Mouse (Mus musculus) embryonic stem cell, embryonic (primary cell): ENCODE results near the gene Gmds.

Source experiments
- CTCF ChIA-PET, 4 experiments: fragments of 300-600 bp in 2 of 4; fragments of 350-600 bp in 2 of 4; sonication (Branson Sonifier 250); formaldehyde crosslinking; loops; one replicate each; lab custom pipeline; 2022; ENCODE audit warnings: inconsistent platforms in 2 of 4; lab: Charles Lee
- POLR2A ChIA-PET, 4 experiments: fragments of 300-600 bp in 2 of 4; fragments of 350-600 bp in 2 of 4; sonication (Branson Sonifier 250); formaldehyde crosslinking; loops; one replicate each; lab custom pipeline; 2022; ENCODE audit warnings: antibody characterized with exemption in 4 of 4, inconsistent platforms in 1 of 4; lab: Charles Lee

Gene Gmds

GRCm38 (mm10) chr13:32207172-32207908, 131.2 kb downstream of the Gmds start:
- CTCF ChIA-PET: no interaction called here
- POLR2A ChIA-PET: no interaction called here

- POLR2A ChIA-PET: no interaction called here
- CTCF ChIA-PET: interaction anchor here in 1 of 4 experiments (0.6 kb wide), 1 partner anchor 135 kb away, joined by 3 read pairs; no protein-coding TSS in a partner anchor
These were observed 158.6 kb downstream of the Gmds start for GRCm38 (mm10) chr13:32179906-32180305.

GRCm38 (mm10) chr13:32178682-32179081, 159.9 kb downstream of the Gmds start:
- ChIA-PET CTCF (interaction anchor here in 1 of 4 experiments (0.5 to 0.6 kb wide), 2 partner anchors 11 to 814 kb away, joined by 4 to 10 read pairs; no protein-coding TSS in a partner anchor), POLR2A (no interaction called here)

GRCm38 (mm10) chr13:32177852-32178453, 160.6 kb downstream of the Gmds start:
- ChIA-PET CTCF (no interaction called here), POLR2A (no interaction called here)

- CTCF ChIA-PET: no interaction called here
- POLR2A ChIA-PET: no interaction called here
These were observed 163.5 kb downstream of the Gmds start for GRCm38 (mm10) chr13:32175028-32175427.

GRCm38 (mm10) chr13:32169173-32169572, 169.4 kb downstream of the Gmds start:
- POLR2A ChIA-PET: no interaction called here
- CTCF ChIA-PET: no interaction called here

GRCm38 (mm10) chr13:32167806-32168205, 170.7 kb downstream of the Gmds start:
- ChIA-PET CTCF (interaction anchor here in 1 of 4 experiments (0.7 kb wide), 1 partner anchor 11 kb away, joined by 4 read pairs; no protein-coding TSS in a partner anchor), POLR2A (no interaction called here)

GRCm38 (mm10) chr13:32165581-32165980, 173.0 kb downstream of the Gmds start:
- POLR2A ChIA-PET: interaction anchor here in 1 of 4 experiments (0.6 kb wide), 1 partner anchor 343 kb away, joined by 3 read pairs; no protein-coding TSS in a partner anchor
- CTCF ChIA-PET: no interaction called here

- CTCF ChIA-PET: no interaction called here
- POLR2A ChIA-PET: no interaction called here
These were observed 177.0 kb downstream of the Gmds start for GRCm38 (mm10) chr13:32161567-32161966.

GRCm38 (mm10) chr13:32158240-32158639, 180.3 kb downstream of the Gmds start:
- ChIA-PET POLR2A (no interaction called here), CTCF (no interaction called here)

- ChIA-PET CTCF (no interaction called here), POLR2A (no interaction called here)
These were observed 192.6 kb downstream of the Gmds start for GRCm38 (mm10) chr13:32145916-32146315.

- CTCF ChIA-PET: no interaction called here
- POLR2A ChIA-PET: interaction anchor here in 1 of 4 experiments (0.7 kb wide), 1 partner anchor 338 kb away, joined by 3 read pairs; no protein-coding TSS in a partner anchor
These were observed 193.4 kb downstream of the Gmds start for GRCm38 (mm10) chr13:32145179-32145578.

- CTCF ChIA-PET: no interaction called here
- POLR2A ChIA-PET: no interaction called here
These were observed 194.9 kb downstream of the Gmds start for GRCm38 (mm10) chr13:32143651-32144050.

GRCm38 (mm10) chr13:32134663-32135273, 203.8 kb downstream of the Gmds start:
- CTCF ChIA-PET: no interaction called here
- POLR2A ChIA-PET: interaction anchor here in 1 of 4 experiments (0.6 kb wide), 1 partner anchor 545 kb away, joined by 4 read pairs; no protein-coding TSS in a partner anchor

GRCm38 (mm10) chr13:32129970-32130369, 208.6 kb downstream of the Gmds start:
- CTCF ChIA-PET: no interaction called here
- POLR2A ChIA-PET: no interaction called here

- ChIA-PET CTCF (no interaction called here), POLR2A (no interaction called here)
These were observed 220.2 kb downstream of the Gmds start for GRCm38 (mm10) chr13:32118386-32118785.

- POLR2A ChIA-PET: no interaction called here
These were observed 223.1 kb downstream of the Gmds start for GRCm38 (mm10) chr13:32115468-32115867.

GRCm38 (mm10) chr13:32113875-32114274, 224.7 kb downstream of the Gmds start:
- ChIA-PET POLR2A (no interaction called here), CTCF (no interaction called here)

More at GRCm38 (mm10) chr13:32115468-32115867, 223.1 kb downstream of the Gmds start:
- CTCF ChIA-PET: no interaction called here

- POLR2A ChIA-PET: no interaction called here
- CTCF ChIA-PET: no interaction called here
These were observed 250.1 kb downstream of the Gmds start for GRCm38 (mm10) chr13:32088303-32088977.
